Mouse (Mus musculus) splenic B cell, adult 2 months (primary cell): ENCODE results near the gene Ppp2r5b.

ENCODE experiments used
- DNase-seq: peaks from one replicate; pipeline ENCODE4 v3.0.0-alpha.2; 2011; ENCODE audit warnings: low read depth, low spot score
- H3K27me3 ChIP-seq: 2 replicates; pipeline ENCODE4 v1.6.1; 2012; ENCODE audit warnings: mild to moderate bottlenecking, low read length, moderate library complexity, mixed read lengths; ENCODE audit not compliant: control insufficient read depth, poor library complexity, insufficient read depth, severe bottlenecking
- H3K36me3 ChIP-seq: 2 replicates; pipeline ENCODE4 v1.6.1; 2012; ENCODE audit warnings: mild to moderate bottlenecking, low read length, moderate library complexity, mixed read lengths; ENCODE audit not compliant: control insufficient read depth, poor library complexity, insufficient read depth, severe bottlenecking

Ppp2r5b gene

GRCm38 (mm10) chr19:6273592-6273991, 37.9 kb upstream of the Ppp2r5b start:
- H3K36me3 ChIP-seq = no peaks in the 10 kb centered on the region
- no peak for DNase-seq
- H3K27me3 ChIP-seq = no peaks in the 10 kb centered on the region

- no peak for DNase-seq
- Histone ChIP-seq H3K27me3 (no peaks in the 10 kb centered on the region), H3K36me3 (no peaks in the 10 kb centered on the region)
Measured at GRCm38 (mm10) chr19:6272738-6273137, 37.1 kb upstream of the Ppp2r5b start.

- no peak for DNase-seq
- H3K36me3 ChIP-seq = no peaks in the 10 kb centered on the region
- H3K27me3 ChIP-seq = no peaks in the 10 kb centered on the region
Measured at GRCm38 (mm10) chr19:6272053-6272452, 36.4 kb upstream of the Ppp2r5b start.

GRCm38 (mm10) chr19:6271206-6271605, 35.5 kb upstream of the Ppp2r5b start:
- no peak for DNase-seq
- Histone ChIP-seq H3K27me3 (no peaks in the 10 kb centered on the region), H3K36me3 (no peaks in the 10 kb centered on the region)

GRCm38 (mm10) chr19:6270661-6271060, 35.0 kb upstream of the Ppp2r5b start:
- no peak for DNase-seq
- no peaks in the 10 kb centered on the region for H3K27me3 ChIP-seq
- H3K36me3 ChIP-seq = no peaks in the 10 kb centered on the region

- DNase-seq = no peak
- H3K27me3 ChIP-seq = no peaks in the 10 kb centered on the region
- no peaks in the 10 kb centered on the region for H3K36me3 ChIP-seq
Measured at GRCm38 (mm10) chr19:6269798-6270475, 34.3 kb upstream of the Ppp2r5b start.

GRCm38 (mm10) chr19:6268670-6269132, 33.0 kb upstream of the Ppp2r5b start:
- Histone ChIP-seq H3K27me3 (no peaks in the 10 kb centered on the region), H3K36me3 (no peaks in the 10 kb centered on the region)
- no peak for DNase-seq

- peak; percentile 95 for DNase-seq
- no peaks in the 10 kb centered on the region for H3K36me3 ChIP-seq
- no peaks in the 10 kb centered on the region for H3K27me3 ChIP-seq
Measured at GRCm38 (mm10) chr19:6268170-6268528, 32.5 kb upstream of the Ppp2r5b start.

- DNase-seq = no peak
Measured at GRCm38 (mm10) chr19:6267306-6268169, 31.9 kb upstream of the Ppp2r5b start.

GRCm38 (mm10) chr19:6265727-6266182, 30.1 kb upstream of the Ppp2r5b start:
- Histone ChIP-seq H3K36me3 (no peaks in the 10 kb centered on the region), H3K27me3 (no peaks in the 10 kb centered on the region)
- no peak for DNase-seq

More at GRCm38 (mm10) chr19:6267306-6268169, 31.9 kb upstream of the Ppp2r5b start:
- Histone ChIP-seq H3K27me3 (no peaks in the 10 kb centered on the region), H3K36me3 (no peaks in the 10 kb centered on the region)

- H3K36me3 ChIP-seq = no peaks in the 10 kb centered on the region; the same call in 1 of the 2 replicates
- no peak for DNase-seq
Measured at GRCm38 (mm10) chr19:6264945-6265344, 29.3 kb upstream of the Ppp2r5b start.

GRCm38 (mm10) chr19:6264200-6264599, 28.5 kb upstream of the Ppp2r5b start:
- H3K36me3 ChIP-seq = no peaks in the 10 kb centered on the region; the same call in 1 of the 2 replicates
- no peaks in the 10 kb centered on the region for H3K27me3 ChIP-seq
- no peak for DNase-seq

More at GRCm38 (mm10) chr19:6264945-6265344, 29.3 kb upstream of the Ppp2r5b start:
- H3K27me3 ChIP-seq = no peaks in the 10 kb centered on the region

- Histone ChIP-seq H3K27me3 (no peaks in the 10 kb centered on the region), H3K36me3 (peaks cover 4% of the 10 kb centered on the region; the same call in 1 of the 2 replicates)
- no peak for DNase-seq
Measured at GRCm38 (mm10) chr19:6262839-6263433, 27.3 kb upstream of the Ppp2r5b start.

- peak; percentile 90 for DNase-seq
- Histone ChIP-seq H3K36me3 (peaks cover 5% of the 10 kb centered on the region; the same call in 1 of the 2 replicates), H3K27me3 (no peaks in the 10 kb centered on the region)
Measured at GRCm38 (mm10) chr19:6262222-6262621, 26.6 kb upstream of the Ppp2r5b start.

GRCm38 (mm10) chr19:6261379-6261778, 25.7 kb upstream of the Ppp2r5b start:
- DNase-seq = no peak
- Histone ChIP-seq H3K27me3 (no peaks in the 10 kb centered on the region), H3K36me3 (peaks cover 8% of the 10 kb centered on the region)
